Mouse (Mus musculus) spleen, adult 2 months (tissue): ENCODE results near the gene Zbtb8b.

Experiments used
- CTCF ChIP-seq: fragments of 200-500 bp; IDR thresholded peaks from 2 replicates; pipeline ENCODE4 v1.5.1; 2011; ENCODE audit warnings: mild to moderate bottlenecking, inconsistent platforms; ENCODE audit not compliant: insufficient read depth, insufficient read length, insufficient replicate concordance; ENCODE audit errors: extremely low read depth
- POLR2A ChIP-seq: fragments of 200-500 bp; IDR thresholded peaks from 2 replicates; pipeline ENCODE4 v1.6.1; 2011; ENCODE audit warnings: low read depth, low read length, inconsistent platforms

GRCm38 (mm10) chr4:129447778-129448563, 7.3 kb upstream of the Zbtb8b start:
- TF ChIP-seq CTCF: no peak
- TF ChIP-seq POLR2A: no peak
